ENCODE assay signal across 8 mouse cellular contexts in genomic region chr17:81193230-81193871, GRCm38 (mm10).
DNase-seq lines count a peak whose midpoint lies in the region; ATAC-seq lines count a peak whose summit lies in the region.

No protein-coding gene starts in this region.

- peak; percentile 42 for DNase-seq in heart, adult 8-10 months (ENCODE audit: low spot score)
- peak; percentile 64 for DNase-seq in brain, embryonic 18.5 days (ENCODE audit: low read depth, low spot score)
- peak; percentile 74 for DNase-seq in left cerebral cortex, postnatal 10 days (ENCODE audit: extremely low spot score in 1 of 2, low spot score in 2 of 2)
- peak; percentile 59 for DNase-seq in midbrain, embryonic 10.5 days (ENCODE audit: low spot score)

- H3K9ac ChIP-seq in heart, embryonic 12.5 days, result no peak overlapping the region
- H3K9ac ChIP-seq in embryonic facial prominence, embryonic 15.5 days, result no peak overlapping the region
- no peak overlapping the region for H3K9ac ChIP-seq in hindbrain, embryonic 15.5 days
- H3K9ac ChIP-seq in stomach, embryonic 14.5 days (replicated peaks; ENCODE audit: low read depth, low read length), result no peak overlapping the region

- peaks cover 5% of the 10 kb centered on the region; the same call in 1 of the 2 replicates for H3K4me1 ChIP-seq in heart, embryonic 12.5 days (replicated peaks)
- H3K4me1 ChIP-seq in embryonic facial prominence, embryonic 15.5 days, result peaks cover 5% of the 10 kb centered on the region; the same call in 1 of the 2 replicates
- no peaks in the 10 kb centered on the region for H3K4me1 ChIP-seq in hindbrain, embryonic 15.5 days (replicated peaks)
- no peaks in the 10 kb centered on the region for H3K4me1 ChIP-seq in midbrain, embryonic 10.5 days
- no peaks in the 10 kb centered on the region for H3K4me1 ChIP-seq in stomach, embryonic 14.5 days (ENCODE audit: control insufficient read depth, insufficient read depth, low read length)

- no peak for ATAC-seq in heart, embryonic 12.5 days (ENCODE audit: insufficient number of reproducible peaks, low FRiP score)
- no peak for ATAC-seq in embryonic facial prominence, embryonic 15.5 days (ENCODE audit: insufficient number of reproducible peaks, low FRiP score, low TSS enrichment, low read depth)
- peak; percentile 68 for ATAC-seq in hindbrain, embryonic 15.5 days (ENCODE audit: low FRiP score, low read depth)
- no peak for ATAC-seq in stomach, embryonic 14.5 days (ENCODE audit: insufficient number of reproducible peaks, insufficient read depth, low FRiP score, low read depth)

- no peak overlapping the region for H3K4me3 ChIP-seq in heart, embryonic 12.5 days
- peak overlapping the region; percentile 17; the same call in 1 of the 2 replicates for H3K4me3 ChIP-seq in embryonic facial prominence, embryonic 15.5 days (replicated peaks)
- H3K4me3 ChIP-seq in hindbrain, embryonic 15.5 days, result no peak overlapping the region
- H3K4me3 ChIP-seq in midbrain, embryonic 10.5 days, result no peak overlapping the region
- H3K4me3 ChIP-seq in stomach, embryonic 14.5 days (ENCODE audit: low read depth, low read length), result no peak overlapping the region

- intact Hi-C loops in left cerebral cortex, postnatal 10 days (cut with DNase I), result loop anchor here (5.0 to 10.0 kb wide), 4 partner anchors 481 to 1764 kb away; no protein-coding TSS in a partner anchor

- no peak overlapping the region for H3K27ac ChIP-seq in heart, embryonic 12.5 days (ENCODE audit: poor library complexity, severe bottlenecking)
- H3K27ac ChIP-seq in embryonic facial prominence, embryonic 15.5 days (replicated peaks), result no peak overlapping the region
- H3K27ac ChIP-seq in hindbrain, embryonic 15.5 days (replicated peaks), result 0 out of 2 replicates have a peak overlapping the region, but pooled peaks have one; percentile 7
- H3K27ac ChIP-seq in midbrain, embryonic 10.5 days (replicated peaks), result no peak overlapping the region
- no peak overlapping the region for H3K27ac ChIP-seq in stomach, embryonic 14.5 days (ENCODE audit: low read length)

- H3K36me3 ChIP-seq in heart, embryonic 12.5 days, result no peaks in the 10 kb centered on the region
- H3K36me3 ChIP-seq in embryonic facial prominence, embryonic 15.5 days, result no peaks in the 10 kb centered on the region
- H3K36me3 ChIP-seq in hindbrain, embryonic 15.5 days, result no peaks in the 10 kb centered on the region
- no peaks in the 10 kb centered on the region for H3K36me3 ChIP-seq in midbrain, embryonic 10.5 days
- no peaks in the 10 kb centered on the region for H3K36me3 ChIP-seq in stomach, embryonic 14.5 days (ENCODE audit: control insufficient read depth, insufficient read depth, low read length)

- H3K9me3 ChIP-seq in heart, embryonic 12.5 days (replicated peaks), result no peaks in the 10 kb centered on the region
- no peaks in the 10 kb centered on the region for H3K9me3 ChIP-seq in embryonic facial prominence, embryonic 15.5 days (replicated peaks)
- H3K9me3 ChIP-seq in hindbrain, embryonic 15.5 days, result no peaks in the 10 kb centered on the region
- H3K9me3 ChIP-seq in midbrain, embryonic 10.5 days (replicated peaks), result no peaks in the 10 kb centered on the region
- no peaks in the 10 kb centered on the region for H3K9me3 ChIP-seq in stomach, embryonic 14.5 days (ENCODE audit: control insufficient read depth, low read depth, low read length)

- 39% methylated on average over 8 of the region's 8 CpGs for WGBS in heart, embryonic 12.5 days
- 28% methylated on average over 8 of the region's 8 CpGs for WGBS in embryonic facial prominence, embryonic 15.5 days
- WGBS in hindbrain, embryonic 15.5 days, result 37% methylated on average over 8 of the region's 8 CpGs
- 48% methylated on average over 8 of the region's 8 CpGs for WGBS in midbrain, embryonic 10.5 days
- WGBS in stomach, embryonic 14.5 days, result 29% methylated on average over 8 of the region's 8 CpGs

- H3K4me2 ChIP-seq in heart, embryonic 12.5 days, result no peak overlapping the region
- H3K4me2 ChIP-seq in embryonic facial prominence, embryonic 15.5 days (replicated peaks), result peak overlapping the region; percentile 31
- no peak overlapping the region for H3K4me2 ChIP-seq in hindbrain, embryonic 15.5 days
- 0 out of 2 replicates have a peak overlapping the region, but pooled peaks have one; percentile 16 for H3K4me2 ChIP-seq in stomach, embryonic 14.5 days (replicated peaks; ENCODE audit: low read depth, low read length)

- no peaks in the 10 kb centered on the region for H3K27me3 ChIP-seq in heart, embryonic 12.5 days (replicated peaks)
- H3K27me3 ChIP-seq in embryonic facial prominence, embryonic 15.5 days, result no peaks in the 10 kb centered on the region
- no peaks in the 10 kb centered on the region for H3K27me3 ChIP-seq in hindbrain, embryonic 15.5 days
- no peaks in the 10 kb centered on the region for H3K27me3 ChIP-seq in midbrain, embryonic 10.5 days (ENCODE audit: low read depth, poor library complexity, severe bottlenecking)
- no peaks in the 10 kb centered on the region for H3K27me3 ChIP-seq in stomach, embryonic 14.5 days (ENCODE audit: control insufficient read depth, insufficient read depth, low read length)

Comparison
In these comparisons a context has a peak if more than half of its experiments do, and no peak if none do; other contexts are left out.
1. H3K4me2 ChIP-seq: peak in embryonic facial prominence, embryonic 15.5 days (single experiment) and stomach, embryonic 14.5 days (single experiment); none in heart, embryonic 12.5 days (single experiment) and hindbrain, embryonic 15.5 days (single experiment).
2. Peak in every context shown above with its lines, with median percentiles within 50 percentile points of each other: DNase-seq.